Mouse (Mus musculus) forebrain, embryonic 15.5 days (tissue): ENCODE data around the gene Lrrc28. TPM values are rescaled to one million over a fixed set of nuclear protein-coding genes. Genes with fewer than 3 reads are reported as not detected.
"Not testable (repeated sequence)": the region's sequence is repeated elsewhere in the genome, so short reads cannot be mapped to it uniquely, and the experiment has no call there.

Experiments used
- ATAC-seq: fragments of 200-750 bp; cut with Nextera tagmentation; replicated peaks from 2 replicates; pipeline ENCODE4 v1.8.0; 2017; ENCODE audit warnings: mild to moderate bottlenecking, moderate TSS enrichment, moderate library complexity
- H3K27ac ChIP-seq: fragments of 300-500 bp; sonication (generic); replicated peaks from 2 replicates; pipeline ENCODE4 v1.5.1; 2015; ENCODE audit warnings: mild to moderate bottlenecking, inconsistent platforms
- H3K27me3 ChIP-seq: fragments of 300-500 bp; sonication (generic); 2 replicates; pipeline ENCODE4 v1.6.1; 2015; ENCODE audit warnings: inconsistent platforms
- H3K36me3 ChIP-seq: fragments of 300-500 bp; sonication (generic); 2 replicates; pipeline ENCODE4 v1.6.1; 2015; ENCODE audit warnings: mild to moderate bottlenecking, inconsistent platforms
- H3K4me1 ChIP-seq: fragments of 300-500 bp; sonication (generic); 2 replicates; pipeline ENCODE4 v1.6.1; 2015; ENCODE audit warnings: inconsistent platforms
- H3K4me2 ChIP-seq: fragments of 300-500 bp; sonication (generic); replicated peaks from 2 replicates; pipeline ENCODE4 v1.6.1; 2015; ENCODE audit warnings: mild to moderate bottlenecking, inconsistent platforms
- H3K4me3 ChIP-seq: fragments of 300-500 bp; sonication (generic); 2 replicates; pipeline ENCODE4 v1.5.1; 2015; ENCODE audit warnings: mild to moderate bottlenecking, inconsistent platforms
- H3K9ac ChIP-seq: fragments of 300-500 bp; sonication (generic); replicated peaks from 2 replicates; pipeline ENCODE4 v1.6.1; 2015; ENCODE audit warnings: mild to moderate bottlenecking, inconsistent platforms
- H3K9me3 ChIP-seq: fragments of 300-500 bp; sonication (generic); 2 replicates; pipeline ENCODE4 v1.6.1; 2016; ENCODE audit warnings: inconsistent platforms
- WGBS: fragments of 180-500 bp; shearing (Covaris S2); methylation state at CpG from one replicate; pipeline ENCODE4 v1.1.7; 2015; ENCODE audit warnings: mixed read lengths; 5-methylcytosine and 5-hydroxymethylcytosine counted together
- polyA plus RNA-seq: library from polyadenylated mRNA; unstranded; fragments of >200 nt; fragmentation: Nextera tagmentation; extraction: Ambion mirVana; gene quantifications from 2 replicates; pipeline ENCODE4 v1.2.1, GENCODE M21; 2015

Lrrc28 gene
- polyA plus RNA-seq, 1 experiment from 2014 or later, result 31.0 TPM

DNA sequence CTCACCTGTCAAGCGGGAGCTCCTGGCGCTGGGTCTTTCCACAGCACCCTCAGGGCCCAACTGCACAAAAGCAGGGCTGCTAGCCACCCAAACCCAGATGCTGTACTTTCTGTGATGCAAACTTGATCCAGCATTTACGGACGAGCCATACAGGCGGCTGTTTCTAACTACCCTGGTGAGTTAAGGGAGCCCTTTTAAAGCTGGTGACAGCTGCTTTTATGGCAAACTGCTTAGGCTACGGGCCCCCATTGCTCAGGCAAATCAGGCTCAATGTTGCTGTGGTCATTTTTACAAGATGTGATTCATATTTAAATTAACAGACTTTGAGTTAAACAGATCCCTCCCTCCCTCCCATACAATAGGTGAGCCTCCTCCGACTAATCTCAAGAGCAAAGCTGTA, 121.7 kb downstream of the Lrrc28 start:
- no peak overlapping the region for H3K4me2 ChIP-seq
- 26% methylated on average over 7 of the region's 7 CpGs for WGBS
- H3K4me1 ChIP-seq, result peaks cover 19% of the 10 kb centered on the region
- no peaks in the 10 kb centered on the region for H3K36me3 ChIP-seq
- no peak overlapping the region for H3K27ac ChIP-seq
- H3K9me3 ChIP-seq, result no peaks in the 10 kb centered on the region
- no peaks in the 10 kb centered on the region for H3K27me3 ChIP-seq
- no peak overlapping the region for H3K9ac ChIP-seq
- no peak overlapping the region for H3K4me3 ChIP-seq
- no peak for ATAC-seq

DNA sequence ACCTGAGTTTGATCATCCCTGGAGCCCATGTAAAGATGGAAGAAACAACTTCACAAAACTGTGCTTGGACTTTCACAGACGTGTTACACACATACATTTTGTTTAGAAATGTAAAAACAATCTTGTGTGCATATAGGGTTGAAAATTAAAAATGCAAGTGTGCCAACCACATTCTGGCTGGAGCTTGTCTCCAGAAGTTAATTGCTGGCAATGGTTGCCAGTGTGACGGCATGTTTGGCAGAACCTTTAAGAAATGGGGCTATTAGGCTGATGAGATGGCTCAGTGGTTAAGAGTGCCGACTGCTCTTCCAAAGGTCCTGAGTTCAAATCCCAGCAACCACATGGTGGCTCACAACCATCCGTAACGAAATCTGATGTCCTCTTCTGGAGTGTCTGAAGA, 123.3 kb downstream of the Lrrc28 start:
- WGBS, result 65% methylated on average over 5 of the region's 5 CpGs
- not testable (repeated sequence) for ATAC-seq, H3K4me2 ChIP-seq

DNA sequence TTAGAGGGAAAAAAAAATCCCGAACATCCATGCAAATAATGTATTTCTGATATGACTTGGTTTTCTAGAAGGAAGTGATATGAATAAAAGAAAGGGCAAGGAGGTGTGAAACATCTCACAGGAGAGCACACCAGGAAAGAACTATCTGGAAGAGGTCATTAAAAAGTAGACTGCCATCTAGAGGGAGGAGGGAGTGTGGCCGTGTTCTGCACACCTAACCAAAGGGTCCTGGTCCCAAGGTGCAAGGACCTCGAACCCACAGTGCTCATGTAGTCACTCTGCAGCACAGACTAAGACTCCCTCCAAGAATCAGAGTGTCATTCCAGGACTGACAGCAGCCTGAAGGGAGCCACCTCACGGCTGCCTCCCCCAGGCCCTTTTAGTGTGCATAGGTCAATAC, 124.1 kb downstream of the Lrrc28 start:
- WGBS, result 82% methylated on average over 4 of the region's 4 CpGs
- H3K4me2 ChIP-seq, result no peak overlapping the region
- no peaks in the 10 kb centered on the region for H3K9me3 ChIP-seq
- H3K4me1 ChIP-seq, result peaks cover 9% of the 10 kb centered on the region
- no peaks in the 10 kb centered on the region for H3K36me3 ChIP-seq
- no peak overlapping the region for H3K9ac ChIP-seq
- no peak overlapping the region for H3K27ac ChIP-seq
- H3K4me3 ChIP-seq, result no peak overlapping the region
- no peaks in the 10 kb centered on the region for H3K27me3 ChIP-seq
- 0 out of 2 replicates have a peak, but pooled peaks have one; percentile 33 for ATAC-seq

More for the DNA sequence above, 123.3 kb downstream of the Lrrc28 start:
- H3K36me3 ChIP-seq, H3K9ac ChIP-seq, H3K4me1 ChIP-seq, H3K9me3 ChIP-seq, H3K27ac ChIP-seq, H3K4me3 ChIP-seq, H3K27me3 ChIP-seq: not testable (repeated sequence)

DNA sequence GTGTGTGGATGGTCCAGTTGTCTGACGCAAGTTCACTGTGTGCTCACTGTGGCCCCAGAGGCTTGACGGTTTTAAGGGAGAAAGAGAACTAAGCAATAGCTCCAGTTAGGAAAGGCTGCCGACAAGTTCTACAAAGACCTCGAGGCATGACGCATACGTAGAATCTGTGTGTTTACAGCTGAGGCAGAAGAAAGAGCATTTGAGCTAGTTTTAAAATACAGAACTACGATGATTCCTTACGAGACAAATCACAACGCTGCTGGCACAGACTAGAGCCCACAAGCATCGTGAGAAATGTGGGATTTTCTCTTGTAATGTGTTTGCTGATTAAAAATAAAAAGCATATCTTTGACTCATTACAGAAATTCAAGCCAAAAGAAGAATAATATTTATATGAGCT, 125.1 kb downstream of the Lrrc28 start:
- H3K4me1 ChIP-seq, result peaks cover 9% of the 10 kb centered on the region
- 81% methylated on average over 10 of the region's 10 CpGs for WGBS
- H3K4me2 ChIP-seq, result no peak overlapping the region
- H3K27ac ChIP-seq, result no peak overlapping the region
- no peaks in the 10 kb centered on the region for H3K9me3 ChIP-seq
- no peaks in the 10 kb centered on the region for H3K27me3 ChIP-seq
- H3K4me3 ChIP-seq, result no peak overlapping the region
- no peaks in the 10 kb centered on the region for H3K36me3 ChIP-seq
- ATAC-seq, result no peak
- H3K9ac ChIP-seq, result no peak overlapping the region

DNA sequence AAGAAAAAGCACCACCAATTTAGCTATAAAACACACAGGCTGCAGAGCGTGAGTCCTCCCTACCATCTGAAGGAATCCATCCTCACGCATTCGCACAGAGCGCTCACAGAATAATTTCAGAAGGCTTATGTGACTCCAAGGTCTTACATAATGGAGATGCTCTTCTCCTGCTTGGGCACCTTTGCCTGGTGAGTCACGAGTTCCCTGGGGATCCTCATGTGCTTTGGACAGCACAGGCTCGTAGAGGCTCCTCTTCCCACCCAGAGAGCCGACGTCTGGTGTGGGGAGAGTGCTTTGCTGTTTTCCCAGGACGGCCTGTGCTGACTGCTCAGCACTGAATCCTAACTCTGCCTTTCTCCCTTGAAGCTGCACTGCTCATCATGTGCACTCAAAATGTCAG, 129.4 kb downstream of the Lrrc28 start:
- Histone ChIP-seq H3K4me2 (no peak overlapping the region), H3K4me1 (peaks cover 13% of the 10 kb centered on the region), H3K36me3 (no peaks in the 10 kb centered on the region), H3K27me3 (no peaks in the 10 kb centered on the region), H3K9me3 (no peaks in the 10 kb centered on the region), H3K9ac (no peak overlapping the region), H3K4me3 (no peak overlapping the region), H3K27ac (no peak overlapping the region)
- WGBS, result 82% methylated on average over 9 of the region's 9 CpGs
- ATAC-seq, result no peak

DNA sequence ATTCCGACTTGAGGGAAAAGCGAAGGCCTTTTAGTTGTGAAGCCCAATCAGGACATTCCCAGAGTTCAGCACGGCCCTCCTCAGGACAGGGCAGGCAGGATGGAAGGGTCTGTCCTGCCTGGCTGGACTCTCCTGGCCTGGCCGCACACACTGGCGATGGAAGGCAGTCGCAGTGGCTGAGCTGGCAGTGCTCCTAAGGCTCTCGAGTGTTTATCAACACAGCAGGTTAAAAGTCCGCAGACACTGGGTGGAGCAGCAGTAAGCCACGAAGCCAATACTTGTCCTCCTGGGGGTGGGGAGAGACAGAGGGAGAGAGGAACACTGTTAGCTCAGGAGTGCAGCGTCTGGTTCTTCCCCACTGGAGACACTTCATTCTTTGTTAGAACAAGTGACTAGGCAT, 130.2 kb downstream of the Lrrc28 start:
- Histone ChIP-seq H3K9me3 (no peaks in the 10 kb centered on the region), H3K27ac (no peak overlapping the region), H3K4me2 (no peak overlapping the region), H3K27me3 (no peaks in the 10 kb centered on the region), H3K4me3 (no peak overlapping the region), H3K36me3 (no peaks in the 10 kb centered on the region), H3K4me1 (peaks cover 13% of the 10 kb centered on the region), H3K9ac (no peak overlapping the region)
- WGBS, result 70% methylated on average over 10 of the region's 10 CpGs
- ATAC-seq, result no peak

DNA sequence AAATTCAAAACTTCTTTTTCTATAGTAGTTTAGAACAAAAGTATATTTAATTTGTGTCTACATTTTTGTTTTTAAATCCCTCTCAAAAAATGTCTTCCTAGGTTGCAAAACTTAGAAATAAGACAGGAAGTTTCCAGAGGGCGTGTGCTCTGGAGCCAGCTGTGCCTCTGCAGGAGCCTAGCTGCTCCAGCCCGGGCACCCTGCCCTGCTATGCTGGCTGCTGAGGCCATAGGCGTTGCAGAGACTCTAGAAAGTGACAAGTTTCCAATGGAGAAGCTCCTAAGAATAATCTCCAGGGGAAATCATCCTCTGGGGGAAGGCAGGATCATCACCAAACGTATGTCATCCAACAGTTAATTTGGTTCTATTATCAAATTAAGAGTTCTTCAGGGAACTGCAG, 130.7 kb downstream of the Lrrc28 start:
- 70% methylated on average over 4 of the region's 4 CpGs for WGBS
- no peak overlapping the region for H3K9ac ChIP-seq
- no peak overlapping the region for H3K27ac ChIP-seq
- no peaks in the 10 kb centered on the region for H3K36me3 ChIP-seq
- no peak for ATAC-seq
- H3K4me1 ChIP-seq, result peaks cover 13% of the 10 kb centered on the region
- H3K27me3 ChIP-seq, result no peaks in the 10 kb centered on the region
- no peak overlapping the region for H3K4me3 ChIP-seq
- no peak overlapping the region for H3K4me2 ChIP-seq
- H3K9me3 ChIP-seq, result no peaks in the 10 kb centered on the region

DNA sequence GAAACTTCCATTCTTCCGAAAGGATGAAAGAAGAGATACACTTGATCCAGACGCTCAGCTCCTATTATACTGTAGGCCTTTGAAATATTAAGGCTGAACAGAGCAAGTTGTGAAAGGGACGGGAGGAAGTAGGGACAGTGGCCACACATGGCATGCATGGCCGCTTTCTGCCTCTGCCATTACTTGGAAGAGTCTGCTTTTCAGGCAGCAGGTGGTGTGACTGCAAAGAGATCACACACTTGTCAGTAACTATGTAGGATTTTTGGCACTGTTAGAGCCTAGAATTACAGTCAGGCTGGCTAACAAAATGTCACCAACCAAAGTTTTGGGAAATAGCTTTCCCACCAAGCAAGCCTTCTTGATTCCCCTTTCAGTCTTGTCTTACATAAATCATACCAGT, 131.4 kb downstream of the Lrrc28 start:
- no peaks in the 10 kb centered on the region for H3K9me3 ChIP-seq
- ATAC-seq, result peak; percentile 46
- 51% methylated on average over 4 of the region's 4 CpGs for WGBS

DNA sequence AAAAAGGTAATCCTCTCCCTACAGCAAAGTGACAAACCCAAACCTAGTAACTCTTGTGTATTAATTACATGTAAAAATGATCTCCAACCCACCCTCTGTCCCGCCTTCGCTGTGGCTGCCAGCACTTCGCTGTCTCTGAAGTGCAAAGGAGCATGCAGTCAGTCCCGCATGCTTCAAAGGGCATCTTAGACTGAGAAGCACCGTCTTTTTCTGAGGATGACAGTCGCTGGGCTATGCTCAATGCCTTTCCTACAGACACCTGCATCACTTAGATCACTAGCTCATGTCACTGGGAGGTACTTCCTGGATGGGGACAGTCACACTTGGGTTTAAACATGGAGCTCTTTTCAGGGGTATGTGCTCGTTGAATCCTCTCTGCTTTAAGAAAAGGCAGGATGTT, 133.5 kb downstream of the Lrrc28 start:
- Histone ChIP-seq H3K27ac (no peak overlapping the region), H3K9me3 (no peaks in the 10 kb centered on the region), H3K9ac (no peak overlapping the region), H3K4me2 (no peak overlapping the region), H3K27me3 (no peaks in the 10 kb centered on the region), H3K4me3 (no peak overlapping the region), H3K4me1 (peaks cover 13% of the 10 kb centered on the region), H3K36me3 (no peaks in the 10 kb centered on the region)
- 79% methylated on average over 7 of the region's 7 CpGs for WGBS
- ATAC-seq, result no peak

More for the DNA sequence above, 131.4 kb downstream of the Lrrc28 start:
- H3K4me2 ChIP-seq, result no peak overlapping the region
- H3K4me1 ChIP-seq, result peaks cover 13% of the 10 kb centered on the region
- no peaks in the 10 kb centered on the region for H3K27me3 ChIP-seq
- H3K36me3 ChIP-seq, result no peaks in the 10 kb centered on the region
- no peak overlapping the region for H3K27ac ChIP-seq
- H3K4me3 ChIP-seq, result no peak overlapping the region
- H3K9ac ChIP-seq, result no peak overlapping the region

DNA sequence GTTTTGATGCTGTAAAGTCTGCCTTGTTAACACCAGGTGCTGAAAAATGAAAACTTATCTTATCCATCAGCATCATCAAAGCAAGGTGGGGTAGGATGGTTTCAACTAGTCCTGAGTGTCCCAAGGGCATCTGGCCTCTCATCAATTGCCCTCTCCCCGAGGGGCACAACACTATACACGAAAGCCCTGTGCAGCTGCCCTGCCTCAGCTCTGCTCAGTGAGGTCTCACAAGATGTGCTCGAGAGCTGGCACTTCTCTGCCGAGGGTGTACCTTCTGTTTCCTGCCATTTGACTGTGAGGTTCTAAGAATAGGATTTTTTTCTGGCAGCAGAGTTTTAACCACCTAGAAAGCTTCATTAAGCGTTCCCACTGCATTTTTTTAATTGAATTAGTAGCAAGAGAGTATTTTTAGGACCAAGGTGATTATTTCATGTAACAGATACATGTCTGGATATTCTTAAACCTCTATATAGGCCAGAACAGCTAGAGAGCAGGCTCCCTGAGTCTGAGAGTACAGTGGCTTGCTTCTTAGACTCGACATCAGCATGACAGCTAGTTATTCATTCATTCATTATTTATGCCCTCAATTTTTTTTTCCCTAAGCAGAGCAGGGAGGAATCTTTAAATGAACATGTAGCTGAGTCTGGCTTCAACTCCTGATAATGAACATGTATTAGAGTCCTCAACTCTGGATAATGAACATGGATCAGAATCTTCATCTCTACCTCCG, 141.6 kb downstream of the Lrrc28 start:
- WGBS, result 45% methylated on average over 7 of the region's 7 CpGs
- Histone ChIP-seq H3K36me3 (no peaks in the 10 kb centered on the region), H3K4me1 (peaks cover 16% of the 10 kb centered on the region), H3K27ac (peak overlapping the region; percentile 32; the same call in 1 of the 2 replicates), H3K9me3 (no peaks in the 10 kb centered on the region), H3K9ac (no peak overlapping the region), H3K4me2 (no peak overlapping the region), H3K4me3 (no peak overlapping the region), H3K27me3 (no peaks in the 10 kb centered on the region)
- ATAC-seq, result 0 out of 2 replicates have a peak, but pooled peaks have one; percentile 54

DNA sequence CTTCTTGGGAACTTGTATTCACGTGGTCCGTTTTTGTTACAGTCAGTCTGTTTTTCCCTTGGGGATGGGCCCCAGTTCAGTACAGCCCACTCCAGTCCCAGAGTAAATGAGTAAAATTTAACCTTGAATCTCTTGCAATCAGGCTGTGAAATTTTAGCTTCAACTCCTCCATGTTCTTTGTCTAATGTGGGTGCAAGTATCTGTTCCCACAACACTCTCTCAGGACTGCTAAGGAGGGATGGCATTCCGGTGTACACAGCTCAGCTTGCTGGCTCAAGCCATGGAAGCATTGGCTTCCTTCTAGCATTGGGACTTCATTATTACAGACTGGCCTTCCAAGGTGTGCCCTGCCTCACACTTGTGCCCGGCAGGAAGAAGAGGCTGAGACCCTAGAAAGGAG, 142.4 kb downstream of the Lrrc28 start:
- peaks cover 16% of the 10 kb centered on the region for H3K4me1 ChIP-seq
- no peak overlapping the region for H3K4me2 ChIP-seq
- H3K9ac ChIP-seq, result no peak overlapping the region
- peak overlapping the region; percentile 32; the same call in 1 of the 2 replicates for H3K27ac ChIP-seq
- no peak overlapping the region for H3K4me3 ChIP-seq
- 72% methylated on average over 4 of the region's 4 CpGs for WGBS
- no peaks in the 10 kb centered on the region for H3K9me3 ChIP-seq
- ATAC-seq, result no peak
- H3K36me3 ChIP-seq, result no peaks in the 10 kb centered on the region
- H3K27me3 ChIP-seq, result no peaks in the 10 kb centered on the region

DNA sequence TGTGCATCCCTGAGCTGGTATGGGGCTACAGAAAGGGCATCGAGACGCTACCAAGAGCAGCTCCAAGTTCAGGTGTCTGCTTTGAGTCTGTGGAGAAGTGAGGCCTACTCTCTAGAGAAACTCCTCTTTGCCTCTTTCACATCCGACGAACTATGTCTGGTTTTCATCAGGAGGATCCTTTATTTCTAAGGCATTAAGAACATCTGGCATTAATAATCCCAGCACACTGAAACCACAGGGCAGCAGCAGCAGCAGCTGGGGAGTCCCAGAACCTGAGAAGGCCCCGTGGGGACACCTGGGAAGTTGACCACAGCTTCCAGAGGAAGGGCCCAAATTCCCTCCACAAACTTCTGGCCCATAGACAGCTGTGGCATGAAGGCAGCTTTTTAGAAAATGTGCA, 144.2 kb downstream of the Lrrc28 start:
- Histone ChIP-seq H3K4me1 (peaks cover 16% of the 10 kb centered on the region), H3K9ac (no peak overlapping the region), H3K36me3 (no peaks in the 10 kb centered on the region), H3K4me3 (no peak overlapping the region), H3K9me3 (no peaks in the 10 kb centered on the region), H3K27me3 (no peaks in the 10 kb centered on the region), H3K27ac (no peak overlapping the region), H3K4me2 (no peak overlapping the region)
- 77% methylated on average over 5 of the region's 5 CpGs for WGBS
- no peak for ATAC-seq
